Mouse (Mus musculus): ENCODE measurements around the gene Tppp3. TPM values are rescaled to one million over a fixed set of nuclear protein-coding genes. Genes with fewer than 3 reads are reported as not detected.

Gene Tppp3
- polyA plus RNA-seq, 1 experiment from 2014 or later, result 67.9 TPM

- Histone ChIP-seq H3K4me3 (ENCODE audit: low read depth, low read length) (no peak overlapping the region), H3K4me2 (replicated peaks; ENCODE audit: low read depth) (no peak overlapping the region), H3K9me3 (ENCODE audit: control insufficient read depth) (no peaks in the 10 kb centered on the region), H3K36me3 (ENCODE audit: control insufficient read depth, insufficient read depth) (no peaks in the 10 kb centered on the region), H3K27ac (ENCODE audit: low read depth, low read length) (no peak overlapping the region), H3K9ac (ENCODE audit: low read depth, low read length) (no peak overlapping the region), H3K27me3 (replicated peaks; ENCODE audit: control insufficient read depth, insufficient read depth, low read length) (no peaks in the 10 kb centered on the region), H3K4me1 (replicated peaks; ENCODE audit: control insufficient read depth, insufficient read depth, low read length) (no peaks in the 10 kb centered on the region; the same call in 1 of the 2 replicates)
- no peak for TF ChIP-seq CTCF (IDR thresholded peaks at IDR 0.05; ENCODE audit: low read depth)
- no peak for ATAC-seq
- 56% methylated on average over 3 of the region's 3 CpGs for WGBS
Measured at GRCm38 (mm10) chr8:105493495-105493894, 22.2 kb upstream of the Tppp3 start.

- no peak for ATAC-seq
- Histone ChIP-seq H3K27ac (ENCODE audit: low read depth, low read length) (no peak overlapping the region), H3K4me1 (replicated peaks; ENCODE audit: control insufficient read depth, insufficient read depth, low read length) (no peaks in the 10 kb centered on the region), H3K4me3 (ENCODE audit: low read depth, low read length) (no peak overlapping the region), H3K27me3 (replicated peaks; ENCODE audit: control insufficient read depth, insufficient read depth, low read length) (no peaks in the 10 kb centered on the region), H3K36me3 (ENCODE audit: control insufficient read depth, insufficient read depth) (0 out of 2 replicates have a peak, but pooled peaks cover 4% of the 10 kb centered on the region), H3K9ac (ENCODE audit: low read depth, low read length) (no peak overlapping the region), H3K9me3 (ENCODE audit: control insufficient read depth) (no peaks in the 10 kb centered on the region), H3K4me2 (replicated peaks; ENCODE audit: low read depth) (no peak overlapping the region)
- TF ChIP-seq CTCF (IDR thresholded peaks at IDR 0.05; ENCODE audit: low read depth), result no peak
- 42% methylated on average over 1 of the region's 1 CpGs for WGBS
Measured at GRCm38 (mm10) chr8:105489281-105489680, 18.0 kb upstream of the Tppp3 start.

- Histone ChIP-seq H3K4me3 (ENCODE audit: low read depth, low read length) (no peak overlapping the region), H3K4me1 (replicated peaks; ENCODE audit: control insufficient read depth, insufficient read depth, low read length) (no peaks in the 10 kb centered on the region), H3K9ac (ENCODE audit: low read depth, low read length) (no peak overlapping the region), H3K9me3 (ENCODE audit: control insufficient read depth) (no peaks in the 10 kb centered on the region), H3K4me2 (replicated peaks; ENCODE audit: low read depth) (no peak overlapping the region), H3K27ac (ENCODE audit: low read depth, low read length) (no peak overlapping the region), H3K27me3 (replicated peaks; ENCODE audit: control insufficient read depth, insufficient read depth, low read length) (no peaks in the 10 kb centered on the region), H3K36me3 (ENCODE audit: control insufficient read depth, insufficient read depth) (0 out of 2 replicates have a peak, but pooled peaks cover 4% of the 10 kb centered on the region)
- ATAC-seq, result no peak
- TF ChIP-seq CTCF (IDR thresholded peaks at IDR 0.05; ENCODE audit: low read depth), result no peak
- 66% methylated on average over 3 of the region's 3 CpGs for WGBS
Measured at GRCm38 (mm10) chr8:105488082-105488481, 16.8 kb upstream of the Tppp3 start.

GRCm38 (mm10) chr8:105484392-105484791, 13.1 kb upstream of the Tppp3 start:
- no peak for ATAC-seq
- no peaks in the 10 kb centered on the region for H3K4me1 ChIP-seq (replicated peaks; ENCODE audit: control insufficient read depth, insufficient read depth, low read length)
- 58% methylated on average over 2 of the region's 2 CpGs for WGBS
- peak; percentile 77 for TF ChIP-seq CTCF (IDR thresholded peaks at IDR 0.05; ENCODE audit: low read depth)
- no peak overlapping the region for H3K4me3 ChIP-seq (ENCODE audit: low read depth, low read length)
- 0 out of 2 replicates have a peak, but pooled peaks cover 4% of the 10 kb centered on the region for H3K36me3 ChIP-seq (ENCODE audit: control insufficient read depth, insufficient read depth)
- no peak overlapping the region for H3K9ac ChIP-seq (ENCODE audit: low read depth, low read length)
- H3K9me3 ChIP-seq (ENCODE audit: control insufficient read depth), result no peaks in the 10 kb centered on the region
- H3K27ac ChIP-seq (ENCODE audit: low read depth, low read length), result no peak overlapping the region
- H3K4me2 ChIP-seq (replicated peaks; ENCODE audit: low read depth), result no peak overlapping the region
- no peaks in the 10 kb centered on the region for H3K27me3 ChIP-seq (replicated peaks; ENCODE audit: control insufficient read depth, insufficient read depth, low read length)

GRCm38 (mm10) chr8:105484030-105484368, 12.7 kb upstream of the Tppp3 start:
- H3K9me3 ChIP-seq (ENCODE audit: control insufficient read depth), result no peaks in the 10 kb centered on the region
- no peaks in the 10 kb centered on the region for H3K27me3 ChIP-seq (replicated peaks; ENCODE audit: control insufficient read depth, insufficient read depth, low read length)
- H3K27ac ChIP-seq (ENCODE audit: low read depth, low read length), result no peak overlapping the region
- ATAC-seq, result no peak
- no peak overlapping the region for H3K4me2 ChIP-seq (replicated peaks; ENCODE audit: low read depth)
- H3K36me3 ChIP-seq (ENCODE audit: control insufficient read depth, insufficient read depth), result 0 out of 2 replicates have a peak, but pooled peaks cover 4% of the 10 kb centered on the region
- no peak for TF ChIP-seq CTCF (IDR thresholded peaks at IDR 0.05; ENCODE audit: low read depth)
- no peak overlapping the region for H3K9ac ChIP-seq (ENCODE audit: low read depth, low read length)
- H3K4me1 ChIP-seq (replicated peaks; ENCODE audit: control insufficient read depth, insufficient read depth, low read length), result no peaks in the 10 kb centered on the region
- H3K4me3 ChIP-seq (ENCODE audit: low read depth, low read length), result no peak overlapping the region
- 69% methylated on average over 3 of the region's 3 CpGs for WGBS

- 0 out of 2 replicates have a peak, but pooled peaks have one; percentile 13 for ATAC-seq
- H3K4me2 ChIP-seq (replicated peaks; ENCODE audit: low read depth), result no peak overlapping the region
- no peaks in the 10 kb centered on the region for H3K9me3 ChIP-seq (ENCODE audit: control insufficient read depth)
- WGBS, result 54% methylated on average over 14 of the region's 14 CpGs
- H3K36me3 ChIP-seq (ENCODE audit: control insufficient read depth, insufficient read depth), result peaks cover 7% of the 10 kb centered on the region; the same call in 1 of the 2 replicates
- H3K27ac ChIP-seq (ENCODE audit: low read depth, low read length), result no peak overlapping the region
- H3K4me1 ChIP-seq (replicated peaks; ENCODE audit: control insufficient read depth, insufficient read depth, low read length), result no peaks in the 10 kb centered on the region
- no peaks in the 10 kb centered on the region for H3K27me3 ChIP-seq (replicated peaks; ENCODE audit: control insufficient read depth, insufficient read depth, low read length)
- no peak overlapping the region for H3K4me3 ChIP-seq (ENCODE audit: low read depth, low read length)
- H3K9ac ChIP-seq (ENCODE audit: low read depth, low read length), result no peak overlapping the region
- peak; percentile 80 for TF ChIP-seq CTCF (IDR thresholded peaks at IDR 0.05; ENCODE audit: low read depth)
Measured at GRCm38 (mm10) chr8:105483212-105484029, 12.1 kb upstream of the Tppp3 start.

All from intestine, postnatal 0 days (tissue).